Mouse (Mus musculus): ENCODE data around the gene Fcna.

GRCm38 (mm10) chr2:25576028-25576850 is 51.6 kb downstream of the Fcna start:
- TF ChIP-seq CTCF (conservative IDR thresholded peaks at IDR 0.05; ENCODE audit: low read length) (no peak), POU5F1 (IDR thresholded peaks at IDR 0.05; ENCODE audit: borderline replicate concordance, low read length) (no peak), NANOG (IDR thresholded peaks at IDR 0.05; ENCODE audit: borderline replicate concordance, low read length) (no peak)
